Mouse (Mus musculus): Measurements from ENCODE around the gene Adam11. TPM values are rescaled to one million over a fixed set of nuclear protein-coding genes. Genes with fewer than 3 reads are reported as not detected.

The Adam11 gene
- total RNA-seq, 2 experiments from 2014 or later: 192 to 212 TPM

GRCm38 (mm10) chr11:102803453-102803852 is 42.2 kb downstream of the Adam11 start:
- no peak overlapping the region for H3K27ac ChIP-seq
- no peak overlapping the region for H3K4me3 ChIP-seq
- no peak for DNase-seq (ENCODE audit: low spot score in 2 of 2)
- no peak for TF ChIP-seq CTCF (conservative IDR thresholded peaks at IDR 0.05)

GRCm38 (mm10) chr11:102808246-102808645 is 47.0 kb downstream of the Adam11 start:
- no peak overlapping the region for H3K4me3 ChIP-seq
- no peak for DNase-seq (ENCODE audit: low spot score in 2 of 2)
- no peak overlapping the region for H3K27ac ChIP-seq
- TF ChIP-seq CTCF (conservative IDR thresholded peaks at IDR 0.05): no peak

GRCm38 (mm10) chr11:102810721-102811485 is 49.7 kb downstream of the Adam11 start:
- no peak overlapping the region for H3K27ac ChIP-seq
- TF ChIP-seq CTCF (conservative IDR thresholded peaks at IDR 0.05): no peak
- no peak overlapping the region for H3K4me3 ChIP-seq
- DNase-seq (ENCODE audit: low spot score in 2 of 2): peak; percentile 35 to 36

GRCm38 (mm10) chr11:102814881-102815280 is 53.6 kb downstream of the Adam11 start:
- Histone ChIP-seq H3K4me3 (no peak overlapping the region), H3K27ac (no peak overlapping the region)
- no peak; the same call in 1 of the 2 replicates for TF ChIP-seq CTCF (conservative IDR thresholded peaks at IDR 0.05)
- DNase-seq (ENCODE audit: low spot score in 2 of 2): no peak

GRCm38 (mm10) chr11:102818121-102819020 is 57.1 kb downstream of the Adam11 start:
- Histone ChIP-seq H3K27ac (peak overlapping the region; percentile 68), H3K4me3 (peak overlapping the region; percentile 63)
- no peak for DNase-seq (ENCODE audit: low spot score in 2 of 2)
- no peak for TF ChIP-seq CTCF (conservative IDR thresholded peaks at IDR 0.05)

GRCm38 (mm10) chr11:102819021-102819782 is 58.0 kb downstream of the Adam11 start, which contains the start of gene Gjc1:
TSS of gene Gjc1 (minus strand) at chr11:102819700.
- H3K4me3 ChIP-seq: peak within 1 kb of the TSS; percentile 63
- peak; percentile 47 for TF ChIP-seq CTCF (conservative IDR thresholded peaks at IDR 0.05)
- DNase-seq (ENCODE audit: low spot score in 2 of 2): no peak
- peak within 1 kb of the TSS; percentile 68 for H3K27ac ChIP-seq

GRCm38 (mm10) chr11:102819783-102820385 is 58.6 kb downstream of the Adam11 start:
- DNase-seq (ENCODE audit: low spot score in 2 of 2): no peak
- no peak for TF ChIP-seq CTCF (conservative IDR thresholded peaks at IDR 0.05)
- Histone ChIP-seq H3K27ac (peak overlapping the region; percentile 55; the same call in 1 of the 2 replicates), H3K4me3 (peak overlapping the region; percentile 63)

- TF ChIP-seq CTCF (conservative IDR thresholded peaks at IDR 0.05): no peak
- Histone ChIP-seq H3K4me3 (no peak overlapping the region), H3K27ac (no peak overlapping the region)
- no peak for DNase-seq (ENCODE audit: low spot score in 2 of 2)
Observed at GRCm38 (mm10) chr11:102820432-102820831, 59.2 kb downstream of the Adam11 start.

GRCm38 (mm10) chr11:102821231-102821630 is 60.0 kb downstream of the Adam11 start:
- no peak overlapping the region for H3K27ac ChIP-seq
- H3K4me3 ChIP-seq: no peak overlapping the region
- no peak for TF ChIP-seq CTCF (conservative IDR thresholded peaks at IDR 0.05)
- no peak for DNase-seq (ENCODE audit: low spot score in 2 of 2)

GRCm38 (mm10) chr11:102826476-102826875 is 65.2 kb downstream of the Adam11 start:
- Histone ChIP-seq H3K4me3 (no peak overlapping the region), H3K27ac (no peak overlapping the region)
- DNase-seq (ENCODE audit: low spot score in 2 of 2): no peak
- no peak for TF ChIP-seq CTCF (conservative IDR thresholded peaks at IDR 0.05)

GRCm38 (mm10) chr11:102827097-102827496 is 65.9 kb downstream of the Adam11 start:
- DNase-seq (ENCODE audit: low spot score in 2 of 2): no peak
- no peak overlapping the region for H3K4me3 ChIP-seq
- TF ChIP-seq CTCF (conservative IDR thresholded peaks at IDR 0.05): no peak
- H3K27ac ChIP-seq: no peak overlapping the region

Other genes with a start within 250 kb of the Adam11 start
- gene Gpatch8, start 205.0 kb upstream of the Adam11 start, total RNA-seq (2021): 10 to 100 TPM; 53.0 to 58.9 TPM
- 1 to 10 TPM; 3.9 to 4.2 TPM for gene Gm11627, start 182.0 kb upstream of the Adam11 start, total RNA-seq (2021)
- gene Fzd2, start 157.0 kb upstream of the Adam11 start, total RNA-seq (2021): 1 to 10 TPM; 7.5 to 9.2 TPM
- gene Meioc, start 97.7 kb upstream of the Adam11 start, total RNA-seq (2021): not detected
- 10 to 100 TPM; 33.5 to 44.7 TPM for gene Ccdc43, start 63.7 kb upstream of the Adam11 start, total RNA-seq (2021)
- 1 to 10 TPM; 4.7 TPM for gene Gjc1, start 58.3 kb downstream of the Adam11 start, total RNA-seq (2021)
- gene Higd1b, start 74.4 kb downstream of the Adam11 start, total RNA-seq (2021): 1 to 10 TPM; 3.5 to 4.5 TPM
- 100 to 1,000 TPM; 129 to 139 TPM for gene Eftud2, start 119.5 kb downstream of the Adam11 start, total RNA-seq (2021)
- 1 to 10 TPM; 1.5 to 3.0 TPM for gene Ccdc103, start 119.8 kb downstream of the Adam11 start, total RNA-seq (2021)
- under 1 TPM in 1 of 2 experiments, not detected in 1; 0.37 TPM for gene Fam187a, start 123.7 kb downstream of the Adam11 start, total RNA-seq (2021)
- gene Gfap, start 139.5 kb downstream of the Adam11 start, total RNA-seq (2021): 100 to 1,000 TPM; 332 to 341 TPM
- under 1 TPM; 0.27 to 0.74 TPM for gene Kif18b, start 163.7 kb downstream of the Adam11 start, total RNA-seq (2021)
- 10 to 100 TPM; 17.5 to 18.5 TPM for gene C1ql1, start 185.2 kb downstream of the Adam11 start, total RNA-seq (2021)